In genomic region chr12:110429340-110429973, GRCm38 (mm10) we compare ENCODE assay signal across 13 mouse cellular contexts. TPM values are rescaled to one million over a fixed set of nuclear protein-coding genes. Genes with fewer than 3 reads are reported as not detected.
DNase-seq lines count a peak whose midpoint lies in the region; ATAC-seq and TF ChIP-seq lines count a peak whose summit lies in the region.
"Had no signal": no experiment of that assay in that cellular context is flagged by ENCODE, and none has a peak within 500 bp of the region (broad histone marks: within the 10 kb centered on the region; RNA-seq: fewer than 3 reads in every experiment).

No protein-coding gene starts in this region.

- no peaks in the 10 kb centered on the region; the same call in 1 of the 2 replicates for H3K79me2 ChIP-seq in heart, adult 2 months (replicated peaks; ENCODE audit: control insufficient read depth, insufficient read depth, low read length)

- TF ChIP-seq POLR2A in heart, adult 2 months (IDR thresholded peaks at IDR 0.05; ENCODE audit: insufficient read depth, low read depth, low read length) = no peak

- no peaks in the 10 kb centered on the region for H3K4me1 ChIP-seq in intestine, embryonic 15.5 days (replicated peaks)
- peaks cover 2% of the 10 kb centered on the region; the same call in 1 of the 2 replicates for H3K4me1 ChIP-seq in intestine, postnatal 0 days (replicated peaks; ENCODE audit: control insufficient read depth, insufficient read depth, low read length)
- peaks cover 0 to 5% of the 10 kb centered on the region in 2 experiments; a peak in 1 of 4 replicates for H3K4me1 ChIP-seq in ES-E14 (ENCODE audit: control insufficient read depth in 2 of 2, insufficient read depth in 2 of 2, low read length in 2 of 2, poor library complexity in 1 of 2)
- H3K4me1 ChIP-seq in embryonic facial prominence, embryonic 10.5 days = 0 out of 2 replicates have a peak, but pooled peaks cover 6% of the 10 kb centered on the region
- 0 out of 2 replicates have a peak, but pooled peaks cover 6% of the 10 kb centered on the region for H3K4me1 ChIP-seq in midbrain, embryonic 13.5 days (replicated peaks)
- H3K4me1 ChIP-seq in heart, adult 2 months (ENCODE audit: control insufficient read depth, insufficient read depth, low read length) = no peaks in the 10 kb centered on the region
- H3K4me1 ChIP-seq: embryonic facial prominence, embryonic 12.5 days had no signal

- no peak overlapping the region for H3K9ac ChIP-seq in intestine, embryonic 15.5 days
- H3K9ac ChIP-seq in intestine, postnatal 0 days (ENCODE audit: low read depth, low read length) = no peak overlapping the region
- H3K9ac ChIP-seq in ES-E14 (ENCODE audit: insufficient read depth, low read depth, low read length, poor library complexity, severe bottlenecking) = no peak overlapping the region
- H3K9ac ChIP-seq in midbrain, embryonic 13.5 days (replicated peaks) = peak overlapping the region; percentile 39; the same call in 1 of the 2 replicates
- no peak overlapping the region for H3K9ac ChIP-seq in heart, adult 2 months (ENCODE audit: low read depth, low read length)
- H3K9ac ChIP-seq: embryonic facial prominence, embryonic 12.5 days; forebrain, postnatal 0 days; liver, postnatal 0 days had no signal

- no peak for TF ChIP-seq CTCF in intestine, postnatal 0 days (IDR thresholded peaks at IDR 0.05; ENCODE audit: low read depth)
- no peak for TF ChIP-seq CTCF in heart, adult 2 months (IDR thresholded peaks at IDR 0.05)

- no peak overlapping the region for H3K27ac ChIP-seq in intestine, embryonic 15.5 days
- H3K27ac ChIP-seq in intestine, postnatal 0 days (ENCODE audit: low read depth, low read length) = no peak overlapping the region
- no peak overlapping the region for H3K27ac ChIP-seq in ES-E14 (ENCODE audit: insufficient read depth, low read depth, low read length, poor library complexity, severe bottlenecking)
- peak overlapping the region; percentile 41; the same call in 1 of the 2 replicates for H3K27ac ChIP-seq in embryonic facial prominence, embryonic 10.5 days (replicated peaks)
- no peak overlapping the region for H3K27ac ChIP-seq in midbrain, embryonic 13.5 days
- H3K27ac ChIP-seq in heart, adult 2 months = no peak overlapping the region
- H3K27ac ChIP-seq: embryonic facial prominence, embryonic 12.5 days; macrophage had no signal

- no peaks in the 10 kb centered on the region for H3K9me3 ChIP-seq in intestine, embryonic 15.5 days
- no peaks in the 10 kb centered on the region for H3K9me3 ChIP-seq in intestine, postnatal 0 days (ENCODE audit: control insufficient read depth)
- H3K9me3 ChIP-seq in ES-E14 (ENCODE audit: control insufficient read depth, insufficient read depth, low read depth, low read length) = no peaks in the 10 kb centered on the region
- H3K9me3 ChIP-seq in embryonic facial prominence, embryonic 10.5 days = no peaks in the 10 kb centered on the region
- no peaks in the 10 kb centered on the region for H3K9me3 ChIP-seq in midbrain, embryonic 13.5 days
- H3K9me3 ChIP-seq: embryonic facial prominence, embryonic 12.5 days had no signal

- peak; percentile 64 for DNase-seq in ES-E14 (ENCODE audit: low read depth, low spot score)
- no peak for DNase-seq in embryonic facial prominence, embryonic 10.5 days (ENCODE audit: low spot score)
- no peak for DNase-seq in gastrocnemius, postnatal 36 days
- DNase-seq in heart, adult 2 months = no peak
- DNase-seq: cerebellum, adult 8-10 months; forebrain, postnatal 0 days; kidney, adult 8-10 months; liver, postnatal 0 days had no signal

- TF ChIP-seq EP300 in heart, adult 2 months (IDR thresholded peaks at IDR 0.05; ENCODE audit: insufficient read depth, low read depth, low read length) = no peak

- H3K4me3 ChIP-seq in intestine, embryonic 15.5 days (replicated peaks) = no peak overlapping the region
- no peak overlapping the region for H3K4me3 ChIP-seq in intestine, postnatal 0 days (ENCODE audit: low read depth, low read length)
- H3K4me3 ChIP-seq in ES-E14 (ENCODE audit: insufficient read depth in 1 of 2, low read depth in 1 of 2, low read length in 2 of 2, poor library complexity in 1 of 2, severe bottlenecking in 1 of 2) = no peak overlapping the region; a peak in 1 of 4 replicates
- no peak overlapping the region for H3K4me3 ChIP-seq in embryonic facial prominence, embryonic 10.5 days
- no peak overlapping the region for H3K4me3 ChIP-seq in midbrain, embryonic 13.5 days (replicated peaks)
- H3K4me3 ChIP-seq in heart, adult 2 months = no peak overlapping the region
- H3K4me3 ChIP-seq: embryonic facial prominence, embryonic 12.5 days had no signal

- 66% methylated on average over 12 of the region's 12 CpGs for WGBS in intestine, embryonic 15.5 days
- WGBS in intestine, postnatal 0 days = 61% methylated on average over 12 of the region's 12 CpGs
- 64% methylated on average over 12 of the region's 12 CpGs for WGBS in embryonic facial prominence, embryonic 10.5 days
- 65% methylated on average over 12 of the region's 12 CpGs for WGBS in midbrain, embryonic 13.5 days
- WGBS in heart, adult 2 months = 65% methylated on average over 12 of the region's 12 CpGs

- H3K36me3 ChIP-seq in intestine, embryonic 15.5 days = no peaks in the 10 kb centered on the region
- no peaks in the 10 kb centered on the region for H3K36me3 ChIP-seq in intestine, postnatal 0 days (ENCODE audit: control insufficient read depth, insufficient read depth)
- no peaks in the 10 kb centered on the region for H3K36me3 ChIP-seq in ES-E14 (ENCODE audit: control insufficient read depth, insufficient read depth, low read length, poor library complexity, severe bottlenecking)
- no peaks in the 10 kb centered on the region for H3K36me3 ChIP-seq in embryonic facial prominence, embryonic 10.5 days (replicated peaks)
- H3K36me3 ChIP-seq in midbrain, embryonic 13.5 days = no peaks in the 10 kb centered on the region
- no peaks in the 10 kb centered on the region for H3K36me3 ChIP-seq in heart, adult 2 months (ENCODE audit: control insufficient read depth, insufficient read depth, low read length)
- H3K36me3 ChIP-seq: embryonic facial prominence, embryonic 12.5 days had no signal

- H3K4me2 ChIP-seq in intestine, embryonic 15.5 days (replicated peaks) = no peak overlapping the region
- no peak overlapping the region for H3K4me2 ChIP-seq in intestine, postnatal 0 days (replicated peaks; ENCODE audit: low read depth)
- no peak overlapping the region for H3K4me2 ChIP-seq in midbrain, embryonic 13.5 days (replicated peaks)
- H3K4me2 ChIP-seq: embryonic facial prominence, embryonic 12.5 days had no signal

- intact Hi-C loops in gastrocnemius, postnatal 36 days (cut with DNase I) = loop anchor here (10.0 kb wide), 1 partner anchor 385 kb away; no protein-coding TSS in a partner anchor
- intact Hi-C loops in heart, adult 2 months (cut with DNase I) = no loop called here

- peak; percentile 58; the same call in 1 of the 2 replicates for ATAC-seq in intestine, embryonic 15.5 days
- no peak for ATAC-seq in intestine, postnatal 0 days
- ATAC-seq in midbrain, embryonic 13.5 days = peak; percentile 43; the same call in 1 of the 2 replicates
- ATAC-seq: liver, postnatal 0 days had no signal

- in situ Hi-C loops in ES-E14 (cut with MboI; ENCODE audit: low sequenced_read_pairs in 2 of 2, unreplicated experiment in 2 of 2) = loop anchor here in 1 of 2 experiments (25.0 kb wide), 1 partner anchor 408 kb away; the partner anchor contains the start of gene Mok

- H3K27me3 ChIP-seq in intestine, embryonic 15.5 days (replicated peaks) = no peaks in the 10 kb centered on the region
- no peaks in the 10 kb centered on the region for H3K27me3 ChIP-seq in intestine, postnatal 0 days (replicated peaks; ENCODE audit: control insufficient read depth, insufficient read depth, low read length)
- no peaks in the 10 kb centered on the region for H3K27me3 ChIP-seq in embryonic facial prominence, embryonic 10.5 days (replicated peaks; ENCODE audit: low read depth, poor library complexity, severe bottlenecking)
- no peaks in the 10 kb centered on the region for H3K27me3 ChIP-seq in midbrain, embryonic 13.5 days
- no peaks in the 10 kb centered on the region for H3K27me3 ChIP-seq in heart, adult 2 months (ENCODE audit: control insufficient read depth, insufficient read depth, low read length)
- H3K27me3 ChIP-seq: embryonic facial prominence, embryonic 12.5 days had no signal

TF ChIP-seq in ES-E14, 5 proteins besides CTCF, POLR2A, EP300 and RAD21:
- TF ChIP-seq ZC3H11A (IDR thresholded peaks at IDR 0.05; ENCODE audit: borderline replicate concordance, low read depth, low read length) (no peak), MAFK (IDR thresholded peaks at IDR 0.05; ENCODE audit: insufficient read depth, low read depth, low read length) (no peak), CHD2 (IDR thresholded peaks at IDR 0.05; ENCODE audit: low read depth, low read length) (no peak)

RNA-seq across cellular contexts. Expression of gene Ppp2r5c, which starts 17.5 kb away (rescaled TPM):
- polyA plus RNA-seq in intestine, embryonic 15.5 days (2015; fragmentation: Nextera tagmentation; extraction: Ambion mirVana) = 140 and 162 TPM in 2 replicates
- polyA plus RNA-seq in intestine, postnatal 0 days (2015; fragmentation: Nextera tagmentation; extraction: Ambion mirVana) = 138 and 143 TPM in 2 replicates
- 62.1 and 83.4 TPM in 2 replicates for total RNA-seq in ES-E14 (2012; rRNA removed)
- polyA plus RNA-seq in embryonic facial prominence, embryonic 10.5 days (2016; fragmentation: Nextera tagmentation; extraction: Ambion mirVana) = 141 and 143 TPM in 2 replicates
- 136 and 147 TPM in 2 replicates for polyA plus RNA-seq in midbrain, embryonic 13.5 days (2015; fragmentation: Nextera tagmentation; extraction: Ambion mirVana)
- total RNA-seq in gastrocnemius, postnatal 36 days (2021) = 10 to 100 TPM; 61.1 to 68.9 TPM
- total RNA-seq in heart, adult 2 months (2021) = 10 to 100 TPM; 90.9 to 93.7 TPM
- 41.7 and 73.9 TPM in 2 replicates for polyA plus RNA-seq in heart, adult 2 months (2012; rRNA removed)
